Mouse (Mus musculus) frontal cortex, postnatal 25 days (tissue): Measurements from ENCODE around the gene Gm5134.
A peak's percentile ranks its signal among the peaks of the same experiment; 100 is the strongest.

Experiments used
- DNase-seq, 2 experiments: peaks; one replicate each; pipeline ENCODE4 v3.0.0; 2022; ENCODE audit warnings: low spot score in 2 of 2

The Gm5134 gene

GRCm38 (mm10) chr10:75954381-75954811 lies at the start of gene Gm5134:
Gene Gm5134 (plus strand): TSS chr10:75954514.
- no peak for DNase-seq

GRCm38 (mm10) chr10:75906882-75907281 lies 47.4 kb upstream of the Gm5134 start:
- DNase-seq: no peak

- DNase-seq: no peak
Observed at GRCm38 (mm10) chr10:75910698-75911097, 43.6 kb upstream of the Gm5134 start.

DNA sequence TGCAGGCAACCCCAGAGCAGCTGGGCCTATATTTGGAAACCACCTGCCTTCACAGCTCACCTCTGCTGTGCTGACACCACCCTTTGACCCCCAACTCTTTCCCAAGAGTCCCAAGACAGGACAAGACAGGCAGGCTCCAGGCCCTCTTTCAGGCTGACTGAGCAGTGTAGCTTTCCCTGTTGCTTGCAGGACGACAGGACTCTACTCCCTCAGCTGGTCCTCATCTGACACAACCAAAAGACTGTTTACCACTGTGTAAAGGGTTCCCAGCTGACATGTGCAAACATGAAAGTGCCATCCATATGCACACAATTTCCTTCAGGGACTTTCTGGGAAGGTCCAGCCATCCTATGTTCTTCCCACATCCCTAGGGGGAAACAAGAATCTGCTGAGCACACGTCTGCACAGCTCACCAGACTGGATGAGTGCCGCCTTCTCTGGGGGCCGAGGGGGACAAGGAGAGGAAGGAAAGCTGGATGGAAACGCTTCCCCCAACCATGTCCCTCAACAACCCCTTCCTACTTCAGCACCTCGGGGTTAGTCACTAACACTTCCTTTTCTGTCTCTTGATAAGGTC lies 41.2 kb upstream of the Gm5134 start:
- no peak for DNase-seq

DNA sequence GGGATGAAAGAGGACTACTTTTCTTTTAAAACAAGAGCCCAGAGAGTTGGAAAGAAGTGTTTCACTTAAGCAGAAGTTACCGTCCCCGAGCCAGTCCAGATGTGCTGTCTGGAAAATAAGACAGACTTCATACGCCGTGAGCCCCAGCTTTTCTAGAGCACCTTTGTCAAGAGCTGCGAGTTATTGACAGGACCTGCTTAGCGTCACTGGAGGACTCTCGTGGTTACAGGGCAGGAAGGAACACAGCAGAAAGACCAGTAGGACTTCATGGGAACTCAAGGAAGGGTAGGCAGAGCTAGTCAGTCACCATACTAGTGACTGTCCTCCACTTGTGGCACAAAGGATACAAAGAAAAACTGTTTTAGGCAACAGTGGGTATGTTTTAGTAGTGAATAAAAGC lies 38.8 kb upstream of the Gm5134 start:
- no peak for DNase-seq

DNA sequence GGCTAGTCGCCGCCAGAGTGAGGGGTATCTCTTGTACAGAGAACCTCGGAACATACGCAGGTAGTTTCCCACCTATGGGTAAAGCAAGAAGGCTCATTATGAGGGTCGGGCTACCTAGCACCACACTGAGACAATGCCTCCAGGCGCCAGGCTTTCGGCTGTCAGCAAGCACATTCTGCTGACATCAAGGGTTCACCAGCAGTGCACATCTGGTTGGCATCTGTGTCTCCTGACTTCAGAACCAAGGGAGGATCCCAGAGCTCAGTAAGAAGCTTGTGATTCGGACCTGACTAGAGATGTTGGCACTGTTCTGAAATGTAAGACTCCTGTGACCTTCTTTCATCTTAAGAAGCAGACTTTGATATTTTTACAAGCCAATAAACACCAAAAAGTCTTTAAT lies 37.5 kb upstream of the Gm5134 start:
- no peak for DNase-seq

DNA sequence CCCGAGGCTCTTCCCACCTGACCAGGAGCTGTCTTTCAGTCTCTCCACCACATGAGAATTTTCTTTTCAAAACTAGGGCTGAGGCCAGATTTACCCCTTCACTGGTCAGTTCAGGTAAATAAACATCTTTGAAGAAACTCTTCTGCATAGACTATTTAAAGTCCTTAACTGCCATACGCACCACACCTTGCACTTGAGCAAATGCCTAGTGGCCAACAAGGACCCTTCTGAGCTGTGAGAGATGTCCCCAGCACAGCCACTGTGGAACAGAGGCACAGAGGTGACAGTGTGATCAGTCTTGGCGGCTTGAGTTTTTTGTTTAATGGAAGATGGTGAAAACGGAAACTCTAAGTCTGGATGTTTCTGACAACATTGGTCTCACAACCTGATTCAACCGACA lies 35.3 kb upstream of the Gm5134 start:
- no peak for DNase-seq

- peak; percentile 90 to 94 for DNase-seq
Observed at GRCm38 (mm10) chr10:75921026-75921725, 33.1 kb upstream of the Gm5134 start, which contains the start of gene Smarcb1. Gene Smarcb1 (minus strand): TSS chr10:75921617.

GRCm38 (mm10) chr10:75921726-75922560 lies 32.4 kb upstream of the Gm5134 start:
- no peak for DNase-seq

- DNase-seq: no peak
Observed at GRCm38 (mm10) chr10:75924324-75924723, 30.0 kb upstream of the Gm5134 start.

DNA sequence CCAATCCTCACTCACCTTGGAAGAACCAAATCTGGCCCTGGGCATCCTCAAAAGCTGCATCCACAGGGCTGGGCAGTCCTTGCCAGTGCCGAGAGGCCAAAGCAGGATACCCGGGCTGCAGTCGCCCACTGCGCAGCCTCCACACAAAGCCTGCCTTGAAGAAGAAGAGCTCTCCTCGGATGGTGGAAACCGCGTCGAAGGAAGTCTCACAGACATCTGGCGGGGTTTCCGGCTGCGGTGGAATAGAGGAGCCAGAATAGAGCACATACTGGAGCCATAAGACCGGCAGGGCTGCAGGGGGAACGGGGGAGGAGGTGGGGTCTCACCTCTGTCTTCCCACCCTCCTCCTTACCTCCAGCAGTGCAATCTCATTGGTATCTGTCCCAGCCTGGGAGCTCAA lies 27.9 kb upstream of the Gm5134 start:
- DNase-seq: no peak

- DNase-seq: no peak
Observed at GRCm38 (mm10) chr10:75930304-75930703, 24.0 kb upstream of the Gm5134 start.

DNA sequence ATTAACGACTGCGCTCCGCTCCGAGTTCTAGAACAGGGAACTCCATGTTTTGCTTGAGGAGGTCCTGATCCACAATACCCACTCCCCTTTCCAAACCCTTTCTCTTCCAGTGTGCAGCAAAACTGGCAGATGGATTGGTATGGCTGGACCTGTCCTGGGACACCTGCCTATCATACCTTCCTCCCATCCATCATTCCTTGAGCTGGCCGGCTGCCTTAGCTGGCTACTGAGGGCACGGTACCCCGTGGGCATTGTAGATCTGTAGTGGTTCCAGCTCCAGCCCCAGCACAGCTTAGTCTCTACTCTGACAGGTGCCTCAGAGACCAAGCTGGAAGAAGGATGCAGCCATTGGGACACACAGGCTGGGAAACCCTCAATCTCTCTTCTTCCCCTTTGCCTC lies 23.0 kb upstream of the Gm5134 start:
- DNase-seq: no peak

DNA sequence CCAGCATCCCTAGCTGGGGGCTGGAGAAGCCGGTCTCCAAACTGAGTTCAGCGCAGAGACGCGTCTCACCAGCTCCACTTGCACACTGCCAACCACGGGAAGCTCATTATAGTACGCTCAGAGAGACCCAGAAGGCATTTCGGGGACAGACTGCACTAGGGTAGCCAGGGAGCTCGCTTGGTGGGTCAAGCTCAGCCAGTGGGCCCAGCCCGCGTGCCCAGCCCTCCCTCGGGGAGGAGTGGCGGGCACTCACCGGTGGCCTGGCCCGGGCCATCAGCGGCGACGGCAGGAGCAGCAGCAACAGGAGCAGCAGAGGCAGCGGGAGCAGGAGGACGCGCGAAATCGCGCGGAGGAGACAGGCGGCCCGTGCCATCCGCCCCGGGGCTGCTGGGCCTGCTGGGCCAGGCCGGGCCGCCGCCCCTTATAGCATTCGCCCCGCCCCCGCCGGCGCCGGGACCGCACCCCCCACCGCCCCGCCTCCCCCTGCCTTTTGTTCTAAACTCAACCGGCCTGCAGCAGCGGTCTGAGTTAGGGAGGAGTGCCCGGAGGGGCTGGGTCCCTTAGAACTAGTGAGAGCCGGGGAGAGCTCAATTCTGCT lies 22.1 kb upstream of the Gm5134 start:
- DNase-seq: no peak

DNA sequence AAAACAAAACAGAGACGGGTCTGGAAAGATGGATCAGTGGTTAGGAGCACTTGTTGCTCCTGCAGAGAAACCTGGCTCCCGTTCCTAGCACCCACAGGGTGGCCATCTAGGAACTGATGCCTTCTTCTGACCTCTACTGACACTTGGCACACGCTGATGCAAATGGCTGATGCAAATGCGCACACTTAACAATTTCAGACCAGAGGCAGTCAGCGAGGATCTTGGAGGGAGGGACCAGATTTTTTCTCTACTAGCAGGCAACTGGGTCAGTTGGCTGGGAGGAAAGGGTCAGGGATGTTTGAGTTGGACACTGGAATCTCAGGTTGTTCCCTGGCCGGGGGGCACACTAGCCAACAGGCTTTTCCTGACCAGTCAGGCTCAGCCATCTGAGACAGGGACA lies 21.4 kb upstream of the Gm5134 start, which contains the start of gene Chchd10:
Gene Chchd10, plus strand, starts transcription at position 240 of the 400 bp plus-strand sequence.
- no peak for DNase-seq

GRCm38 (mm10) chr10:75934991-75935390 lies 19.3 kb upstream of the Gm5134 start:
- no peak for DNase-seq

DNA sequence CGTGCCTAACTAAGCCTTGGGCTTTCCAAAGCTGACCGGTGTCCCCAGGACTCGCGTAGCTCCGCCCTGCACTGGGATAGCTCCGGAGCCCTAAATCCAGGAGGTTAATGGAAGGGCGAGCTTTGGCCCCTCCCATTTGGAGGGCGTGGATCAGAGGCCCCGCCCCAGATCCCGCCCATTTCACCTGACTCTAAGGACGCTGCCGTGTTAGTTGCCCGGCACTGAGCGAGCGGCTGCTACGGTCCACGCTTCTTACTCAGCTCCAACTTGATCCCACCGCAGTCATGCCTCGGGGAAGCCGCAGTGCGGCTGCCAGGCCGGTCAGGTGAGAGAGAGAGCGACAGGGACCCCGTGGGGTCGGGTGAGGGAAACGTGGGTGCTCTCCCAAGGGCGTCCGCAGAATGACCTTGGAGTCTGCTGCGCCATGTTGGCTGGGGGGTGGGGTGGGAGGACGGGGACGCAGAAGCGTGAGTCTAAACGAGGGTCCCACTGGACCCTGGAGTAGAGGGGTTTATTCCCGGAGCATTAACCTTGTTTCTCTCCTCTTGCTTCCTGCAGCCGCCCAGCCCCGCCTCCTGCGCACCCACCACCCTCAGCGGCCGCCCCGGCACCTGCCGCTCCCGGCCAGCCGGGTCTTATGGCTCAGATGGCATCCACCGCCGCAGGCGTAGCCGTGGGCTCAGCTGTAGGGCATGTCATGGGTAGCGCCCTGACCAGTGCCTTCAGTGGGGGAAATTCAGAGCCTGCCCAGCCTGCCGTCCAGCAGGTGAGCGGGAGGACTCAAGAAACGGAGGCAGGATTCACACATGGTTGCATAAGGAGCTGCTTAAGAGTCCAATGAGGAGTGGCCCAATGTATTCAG lies 18.4 kb upstream of the Gm5134 start, which contains the start of gene Mmp11:
Gene Mmp11, minus strand, starts transcription at position 817 of the 862 bp plus-strand sequence.
- DNase-seq: peak; percentile 55 to 62

GRCm38 (mm10) chr10:75936909-75937667 lies 17.2 kb upstream of the Gm5134 start:
- no peak for DNase-seq

DNA sequence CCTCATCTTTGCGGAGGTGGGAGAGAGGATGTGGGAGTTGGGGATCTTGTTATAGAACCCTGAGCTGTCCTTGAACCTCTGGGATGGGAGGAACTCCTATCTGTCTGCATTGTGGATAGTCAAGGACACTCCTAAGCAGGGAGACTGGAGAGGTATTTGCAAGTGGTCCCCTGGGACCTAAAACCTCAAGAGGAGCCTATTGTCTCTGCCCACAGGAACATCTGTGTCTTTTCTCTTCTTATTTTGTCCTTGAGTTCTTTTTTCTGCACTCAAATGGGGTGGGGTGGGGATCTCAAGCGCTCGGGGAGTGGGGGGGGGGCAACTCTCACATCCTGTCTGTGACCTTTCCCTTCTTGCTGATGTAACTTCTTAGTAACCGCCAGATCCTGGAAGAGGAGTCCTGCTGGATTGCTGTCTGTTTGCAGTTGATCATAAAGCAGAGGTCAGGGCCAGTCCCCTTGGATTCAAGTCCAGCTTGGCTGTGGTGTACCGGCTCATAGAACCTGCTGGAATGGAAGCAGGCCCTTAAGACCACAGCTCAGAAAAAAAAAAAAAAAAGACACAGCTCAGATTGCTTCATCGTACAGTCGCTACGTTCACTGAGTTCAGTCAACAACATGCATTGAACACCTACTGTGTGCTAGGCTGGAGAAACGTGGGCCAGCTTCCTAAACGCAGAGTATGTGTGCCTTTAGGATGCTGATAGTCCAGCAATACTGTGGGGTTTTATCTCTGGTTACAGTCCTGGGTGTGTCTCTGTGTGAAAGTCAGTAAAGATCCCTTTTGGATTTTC lies 16.3 kb upstream of the Gm5134 start:
- DNase-seq: no peak
